In the genomic region with DNA sequence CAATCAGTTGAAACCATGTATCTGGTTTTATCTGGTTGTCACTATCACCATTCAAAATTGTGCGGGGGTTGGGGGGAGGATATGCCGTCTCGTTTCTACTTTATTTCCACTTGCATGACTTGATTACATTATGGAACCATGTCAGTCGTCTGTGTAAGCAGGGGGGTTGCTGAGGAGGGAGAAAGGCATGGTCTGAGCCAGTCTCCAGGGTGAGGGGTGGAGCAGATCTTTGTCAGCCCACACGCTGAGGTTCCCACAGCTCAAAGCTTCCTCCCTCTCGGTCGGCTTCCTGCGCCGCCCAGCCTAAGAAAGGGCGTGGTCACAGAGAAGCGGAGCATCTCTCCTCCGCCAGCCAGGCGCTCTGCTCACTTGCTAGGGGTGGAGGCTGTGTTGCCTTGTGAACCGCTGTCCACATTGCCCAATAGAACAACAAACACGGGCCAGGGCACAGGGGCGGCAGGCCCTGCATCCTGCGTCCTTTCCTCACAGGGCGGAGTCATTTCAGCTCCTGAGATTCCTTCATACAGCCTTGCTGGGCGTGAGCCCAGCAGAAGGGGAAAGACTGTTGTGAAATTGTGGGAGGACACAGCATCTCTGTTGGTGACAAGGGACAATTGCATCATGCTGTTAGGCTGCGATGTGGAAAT, we compare ENCODE assay signal across 8 mouse cellular contexts. TPM values are rescaled to one million over a fixed set of nuclear protein-coding genes. Genes with fewer than 3 reads are reported as not detected.
DNase-seq lines count a peak whose midpoint lies in the region; ATAC-seq and TF ChIP-seq lines count a peak whose summit lies in the region.

No protein-coding gene starts in this region.

- peak; percentile 40 for DNase-seq in cerebellum, adult 11-12 months
- DNase-seq in heart, postnatal 25 days (ENCODE audit: low spot score), result peak; percentile 93
- DNase-seq in layer of hippocampus, adult 18-20 months (ENCODE audit: low spot score in 2 of 2), result peak; percentile 73 to 75
- peak; percentile 95 to 96 for DNase-seq in lung, adult 18-20 months
- DNase-seq in testis, postnatal 14 days (ENCODE audit: low spot score), result peak; percentile 85

- TF ChIP-seq EP300 in ES-Bruce4 (IDR thresholded peaks at IDR 0.05; ENCODE audit: insufficient read depth, low read depth, low read length), result no peak

- peak overlapping the region; percentile 58 for H3K4me2 ChIP-seq in forebrain, embryonic 16.5 days (ENCODE audit: low read length)
- H3K4me2 ChIP-seq in neural tube, embryonic 14.5 days (ENCODE audit: low read depth, low read length), result peak overlapping the region; percentile 68

- intact Hi-C loops in heart, postnatal 25 days (cut with DNase I), result loop anchor here (2.0 to 5.0 kb wide), 2 partner anchors 54 to 121 kb away; no protein-coding TSS in a partner anchor

- peak; percentile 96 for ATAC-seq in forebrain, embryonic 16.5 days
- ATAC-seq in neural tube, embryonic 14.5 days (ENCODE audit: low read depth), result peak; percentile 93

- WGBS in forebrain, embryonic 16.5 days, result under 1% methylated on average over 20 of the region's 20 CpGs
- under 1% methylated on average over 20 of the region's 20 CpGs for WGBS in neural tube, embryonic 14.5 days

- TF ChIP-seq POLR2A in ES-Bruce4 (IDR thresholded peaks at IDR 0.05; ENCODE audit: insufficient read depth, low read length), result no peak

- no peaks in the 10 kb centered on the region for H3K36me3 ChIP-seq in ES-Bruce4 (ENCODE audit: control insufficient read depth, insufficient read depth, low read length, poor library complexity, severe bottlenecking)
- no peaks in the 10 kb centered on the region for H3K36me3 ChIP-seq in forebrain, embryonic 16.5 days (ENCODE audit: control insufficient read depth, insufficient read depth)
- no peaks in the 10 kb centered on the region for H3K36me3 ChIP-seq in neural tube, embryonic 14.5 days (ENCODE audit: control insufficient read depth, insufficient read depth, low read length)

- peak overlapping the region; percentile 21 for H3K4me3 ChIP-seq in ES-Bruce4 (ENCODE audit: low read depth, low read length)
- peak overlapping the region; percentile 44 for H3K4me3 ChIP-seq in forebrain, embryonic 16.5 days (replicated peaks; ENCODE audit: low read length)
- H3K4me3 ChIP-seq in neural tube, embryonic 14.5 days (ENCODE audit: low read depth, low read length), result peak overlapping the region; percentile 38

- no peaks in the 10 kb centered on the region for H3K27me3 ChIP-seq in ES-Bruce4 (ENCODE audit: control insufficient read depth, insufficient read depth, low read length, poor library complexity, severe bottlenecking)
- no peaks in the 10 kb centered on the region for H3K27me3 ChIP-seq in forebrain, embryonic 16.5 days (replicated peaks; ENCODE audit: control insufficient read depth, insufficient read depth, low read length)
- no peaks in the 10 kb centered on the region for H3K27me3 ChIP-seq in neural tube, embryonic 14.5 days (ENCODE audit: control insufficient read depth, insufficient read depth, low read length)

- H3K27ac ChIP-seq in ES-Bruce4 (ENCODE audit: insufficient read depth, low read length), result no peak overlapping the region
- H3K27ac ChIP-seq in forebrain, embryonic 16.5 days (ENCODE audit: low read length), result peak overlapping the region; percentile 37
- peak overlapping the region; percentile 74 for H3K27ac ChIP-seq in neural tube, embryonic 14.5 days (ENCODE audit: low read depth, low read length)

- H3K9me3 ChIP-seq in ES-Bruce4 (replicated peaks; ENCODE audit: control insufficient read depth, insufficient read depth, low read length, poor library complexity, severe bottlenecking), result 0 out of 2 replicates have a peak, but pooled peaks cover 4% of the 10 kb centered on the region
- H3K9me3 ChIP-seq in forebrain, embryonic 16.5 days (ENCODE audit: control insufficient read depth, low read length), result no peaks in the 10 kb centered on the region
- H3K9me3 ChIP-seq in neural tube, embryonic 14.5 days (ENCODE audit: control insufficient read depth, low read length), result no peaks in the 10 kb centered on the region

- H3K4me1 ChIP-seq in ES-Bruce4 (ENCODE audit: control insufficient read depth, insufficient read depth, low read length), result no peaks in the 10 kb centered on the region
- no peaks in the 10 kb centered on the region; the same call in none of the 2 replicates for H3K4me1 ChIP-seq in forebrain, embryonic 16.5 days (replicated peaks; ENCODE audit: control insufficient read depth, insufficient read depth, low read length)
- H3K4me1 ChIP-seq in neural tube, embryonic 14.5 days (ENCODE audit: control insufficient read depth, insufficient read depth, low read length), result peaks cover 5% of the 10 kb centered on the region

- H3K9ac ChIP-seq in ES-Bruce4 (ENCODE audit: low read depth, poor library complexity, severe bottlenecking), result no peak overlapping the region
- peak overlapping the region; percentile 64 for H3K9ac ChIP-seq in forebrain, embryonic 16.5 days (replicated peaks; ENCODE audit: low read depth, low read length)
- H3K9ac ChIP-seq in neural tube, embryonic 14.5 days (replicated peaks; ENCODE audit: low read depth, low read length), result peak overlapping the region; percentile 61

- no peak for TF ChIP-seq CTCF in ES-Bruce4 (IDR thresholded peaks at IDR 0.05; ENCODE audit: low read depth, low read length)

RNA-seq across cellular contexts. Expression of a gene that starts 38.5 kb away (rescaled TPM):
- 23.5 and 33.0 TPM in 2 replicates for polyA plus RNA-seq in ES-Bruce4 (2011; ENCODE audit: insufficient read depth, insufficient read length, low read depth, missing spikeins)
- polyA plus RNA-seq in forebrain, embryonic 16.5 days (2015; fragmentation: Nextera tagmentation; extraction: Ambion mirVana), result 32.7 and 36.8 TPM in 2 replicates
- 1 to 10 TPM; 2.4 to 3.9 TPM for total RNA-seq in heart, postnatal 25 days (2021)
- total RNA-seq in layer of hippocampus, adult 18-20 months (2021), result 1 to 10 TPM; 7.3 to 7.7 TPM
- 31.3 and 34.1 TPM in 2 replicates for polyA plus RNA-seq in neural tube, embryonic 14.5 days (2014; fragmentation: Nextera tagmentation; extraction: Ambion mirVana)

Comparison
In these comparisons a context has a peak if more than half of its experiments do, and no peak if none do; other contexts are left out.
1. DNase-seq: peak in every context shown above with its lines; median percentile 96 in lung, adult 18-20 months; 93 in heart, postnatal 25 days; 85 in testis, postnatal 14 days; 74 in layer of hippocampus, adult 18-20 months; 40 in cerebellum, adult 11-12 months.